ENCODE assay signal across 28 mouse cellular contexts in the genomic region with DNA sequence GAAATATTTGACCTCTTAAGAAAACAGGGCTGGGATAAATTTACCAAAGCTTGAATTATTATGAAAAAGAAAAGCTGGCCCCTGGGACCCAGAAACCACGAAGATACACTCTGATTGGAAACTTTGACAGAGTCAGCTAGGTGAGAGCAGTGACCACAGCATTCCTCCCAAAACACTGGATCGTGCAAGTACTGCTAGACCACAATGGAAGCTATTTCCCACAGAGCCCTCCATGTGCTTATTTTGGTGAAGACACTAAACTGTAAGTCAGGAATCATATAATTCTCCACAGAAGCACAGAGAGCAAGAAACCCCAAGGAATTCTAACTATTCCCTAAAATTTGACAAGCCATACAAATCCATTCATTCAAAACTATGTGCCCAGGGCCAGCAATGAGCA.
"Had no signal": no experiment of that assay in that cellular context is flagged by ENCODE, and none has a peak within 500 bp of the region (broad histone marks: within the 10 kb centered on the region; RNA-seq: fewer than 3 reads in every experiment).

No protein-coding gene starts in this region.

- DNase-seq: cerebellum, adult 8-10 months; cerebellum, adult 9-10 months; cerebellum, adult 9-11 months; cerebellum, postnatal 10 days; cerebellum, postnatal 14 days; cerebellum, postnatal 25 days; cerebellum, postnatal 36 days; embryo, embryonic 11 days; forebrain, postnatal 0 days; gastrocnemius, adult 2 months; gastrocnemius, postnatal 10 days; gastrocnemius, postnatal 14 days; gastrocnemius, postnatal 25 days; gastrocnemius, postnatal 36 days; heart, adult 11 months; heart, adult 18-20 months; heart, adult 2 months had no signal

- H3K4me1 ChIP-seq: embryonic facial prominence, embryonic 12.5 days; embryonic facial prominence, embryonic 13.5 days; embryonic facial prominence, embryonic 15.5 days; forebrain, embryonic 10.5 days; forebrain, embryonic 12.5 days; forebrain, embryonic 13.5 days; forebrain, embryonic 15.5 days; heart, embryonic 10.5 days had no signal

- H3K4me2 ChIP-seq: embryonic facial prominence, embryonic 12.5 days; embryonic facial prominence, embryonic 13.5 days; embryonic facial prominence, embryonic 15.5 days; forebrain, embryonic 12.5 days; forebrain, embryonic 13.5 days; forebrain, embryonic 15.5 days had no signal

- ATAC-seq: forebrain, embryonic 13.5 days; forebrain, embryonic 14.5 days; forebrain, embryonic 15.5 days; forebrain, embryonic 16.5 days; forebrain, postnatal 0 days had no signal

- H3K27me3 ChIP-seq: embryonic facial prominence, embryonic 12.5 days; embryonic facial prominence, embryonic 13.5 days; embryonic facial prominence, embryonic 15.5 days; forebrain, embryonic 12.5 days; forebrain, embryonic 13.5 days; forebrain, embryonic 15.5 days had no signal

- H3K9ac ChIP-seq: embryonic facial prominence, embryonic 12.5 days; embryonic facial prominence, embryonic 13.5 days; embryonic facial prominence, embryonic 15.5 days; forebrain, embryonic 12.5 days; forebrain, embryonic 13.5 days; forebrain, embryonic 15.5 days; forebrain, postnatal 0 days had no signal

- H3K9me3 ChIP-seq: embryonic facial prominence, embryonic 12.5 days; embryonic facial prominence, embryonic 13.5 days; embryonic facial prominence, embryonic 15.5 days; forebrain, embryonic 10.5 days; forebrain, embryonic 12.5 days; forebrain, embryonic 13.5 days; forebrain, embryonic 15.5 days; heart, embryonic 10.5 days had no signal

- H3K4me3 ChIP-seq: embryonic facial prominence, embryonic 12.5 days; embryonic facial prominence, embryonic 13.5 days; embryonic facial prominence, embryonic 15.5 days; erythroblast, embryonic 14.5 days; forebrain, embryonic 10.5 days; forebrain, embryonic 12.5 days; forebrain, embryonic 13.5 days; forebrain, embryonic 15.5 days; gastrocnemius, adult 2 months; heart, adult 2 months; heart, embryonic 10.5 days had no signal

- H3K36me3 ChIP-seq: embryonic facial prominence, embryonic 12.5 days; embryonic facial prominence, embryonic 13.5 days; embryonic facial prominence, embryonic 15.5 days; forebrain, embryonic 10.5 days; forebrain, embryonic 12.5 days; forebrain, embryonic 15.5 days; heart, embryonic 10.5 days had no signal

- H3K27ac ChIP-seq: embryonic facial prominence, embryonic 12.5 days; embryonic facial prominence, embryonic 13.5 days; embryonic facial prominence, embryonic 15.5 days; forebrain, embryonic 10.5 days; forebrain, embryonic 12.5 days; forebrain, embryonic 13.5 days; forebrain, embryonic 15.5 days; gastrocnemius, adult 2 months; heart, adult 2 months; heart, embryonic 10.5 days had no signal
